Mouse (Mus musculus) hindbrain, postnatal 0 days (tissue): ENCODE results near the gene Rps7. TPM values are rescaled to one million over a fixed set of nuclear protein-coding genes. Genes with fewer than 3 reads are reported as not detected.

Source experiments
- ATAC-seq: fragments of 200-750 bp; cut with Nextera tagmentation; 2 replicates; pipeline ENCODE4 v1.8.0; 2017; ENCODE audit warnings: mild to moderate bottlenecking, moderate TSS enrichment, moderate library complexity
- DNase-seq: peaks from one replicate; pipeline ENCODE4 v3.0.0-alpha.2; 2015; ENCODE audit warnings: low spot score
- H3K27ac ChIP-seq: fragments of 300-500 bp; sonication (generic); 2 replicates; pipeline ENCODE4 v1.5.1; 2014; ENCODE audit warnings: mild to moderate bottlenecking
- H3K27me3 ChIP-seq: fragments of 300-500 bp; sonication (generic); 2 replicates; pipeline ENCODE4 v1.6.1; 2014; ENCODE audit warnings: low read length, mixed read lengths; ENCODE audit not compliant: insufficient read depth
- H3K36me3 ChIP-seq: fragments of 300-500 bp; sonication (generic); 2 replicates; pipeline ENCODE4 v1.6.1; 2014; ENCODE audit warnings: low read length, mixed read lengths; ENCODE audit not compliant: insufficient read depth
- H3K4me1 ChIP-seq: fragments of 300-500 bp; sonication (generic); 2 replicates; pipeline ENCODE4 v1.6.1; 2014; ENCODE audit warnings: antibody characterized with exemption, low read length, mixed read lengths; ENCODE audit not compliant: insufficient read depth
- H3K4me2 ChIP-seq: fragments of 300-500 bp; sonication (generic); 2 replicates; pipeline ENCODE4 v1.6.1; 2014; ENCODE audit warnings: low read depth, mild to moderate bottlenecking, low read length, moderate library complexity, mixed read lengths
- H3K4me3 ChIP-seq: fragments of 300-500 bp; sonication (generic); 2 replicates; pipeline ENCODE4 v1.5.1; 2014; ENCODE audit warnings: low read length
- H3K9ac ChIP-seq: fragments of 300-500 bp; sonication (generic); replicated peaks from 2 replicates; pipeline ENCODE4 v1.6.1; 2014; ENCODE audit warnings: mild to moderate bottlenecking, low read length, moderate library complexity, mixed read lengths
- H3K9me3 ChIP-seq: fragments of 300-500 bp; sonication (generic); 2 replicates; pipeline ENCODE4 v1.6.1; 2016; ENCODE audit warnings: low read length, mixed read lengths
- CTCF ChIP-seq: IDR thresholded peaks from 2 replicates; pipeline ENCODE4 v1.5.1; 2016; ENCODE audit warnings: antibody characterized with exemption, control low read depth, low read depth
- WGBS: fragments of 180-500 bp; shearing (Covaris S2); extraction: QIAGEN DNeasy Blood & Tissue Kit; methylation state at CpG from one replicate; pipeline ENCODE4 v1.1.7; 2014; 5-methylcytosine and 5-hydroxymethylcytosine counted together
- polyA plus RNA-seq: library from polyadenylated mRNA; unstranded; fragments of >200 nt; fragmentation: Nextera tagmentation; extraction: Ambion mirVana; gene quantifications from 2 replicates; pipeline ENCODE4 v1.2.1, GENCODE M21; 2015
- total RNA-seq: library from RNA; depleted of rRNA; stranded (reverse); fragments of >200 nt; gene quantifications from 2 replicates; pipeline ENCODE4 v1.2.3, GENCODE M21; 2014

Gene Rps7
- total and polyA plus RNA-seq, 2 experiments from 2014 or later, result 533 to 609 TPM

DNA sequence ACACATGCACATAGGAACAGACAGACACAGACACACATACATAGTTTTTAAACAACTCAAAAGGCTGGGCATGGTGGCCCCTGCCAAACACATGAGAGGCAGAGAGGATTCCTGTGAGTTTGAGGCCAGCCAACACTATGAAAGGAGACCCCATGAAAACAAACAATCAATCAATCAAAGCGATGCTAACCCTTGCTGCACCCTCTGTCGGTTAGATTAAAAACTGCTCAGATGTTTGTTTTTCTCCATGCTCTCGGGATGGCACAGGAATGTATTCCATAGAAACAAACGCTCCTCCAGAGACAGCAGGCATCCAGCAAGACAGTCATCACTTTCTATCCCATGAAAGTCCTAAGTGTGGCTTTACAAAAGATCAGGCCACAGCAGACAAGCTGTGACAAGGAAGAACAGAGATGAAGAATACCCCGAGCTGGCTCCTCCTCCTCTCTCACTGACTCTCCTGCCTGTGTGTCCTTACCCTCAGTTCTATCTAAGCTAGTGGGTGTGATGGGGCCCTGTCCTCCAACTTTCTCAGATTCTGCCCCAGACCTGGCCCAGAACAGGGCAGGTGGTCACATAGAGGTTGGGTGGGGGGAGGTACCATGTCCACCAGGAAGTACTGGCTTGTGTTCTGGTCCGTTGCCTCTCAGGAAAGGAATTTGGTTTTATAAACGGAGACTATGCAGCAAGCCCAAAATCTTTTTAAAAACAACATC lies 14.1 kb downstream of the Rps7 start:
- TF ChIP-seq CTCF, result peak; percentile 53
- no peak overlapping the region for H3K27ac ChIP-seq
- H3K4me1 ChIP-seq, result no peaks in the 10 kb centered on the region
- no peak for ATAC-seq
- H3K36me3 ChIP-seq, result no peaks in the 10 kb centered on the region
- no peak overlapping the region for H3K4me2 ChIP-seq
- H3K27me3 ChIP-seq, result no peaks in the 10 kb centered on the region
- no peak overlapping the region for H3K9ac ChIP-seq
- no peaks in the 10 kb centered on the region for H3K9me3 ChIP-seq
- WGBS, result 17% methylated on average over 7 of the region's 7 CpGs
- no peak for DNase-seq
- no peak overlapping the region for H3K4me3 ChIP-seq

DNA sequence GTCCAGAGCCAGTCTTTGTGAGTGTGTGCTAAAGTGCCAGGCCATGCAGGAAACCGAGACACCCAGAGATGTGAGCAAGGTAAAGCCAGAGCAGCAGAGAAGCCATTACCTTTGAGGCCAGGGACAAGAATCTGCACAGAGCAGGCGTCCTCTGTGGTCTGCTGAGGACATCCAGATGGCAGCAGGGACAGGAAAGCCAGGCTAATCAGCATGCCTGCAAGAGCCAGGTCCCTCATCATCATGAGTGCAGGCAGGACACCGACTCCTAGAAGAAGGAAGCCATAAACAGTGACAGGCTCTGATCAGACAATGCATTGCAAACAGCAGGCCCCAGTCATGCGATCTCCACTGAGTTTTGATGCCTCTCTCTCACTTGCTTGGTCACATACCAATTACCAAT lies 18.5 kb downstream of the Rps7 start:
- ATAC-seq (no peak), DNase-seq (no peak)
- Histone ChIP-seq H3K36me3 (no peaks in the 10 kb centered on the region), H3K9ac (no peak overlapping the region), H3K27ac (no peak overlapping the region), H3K4me2 (no peak overlapping the region), H3K27me3 (no peaks in the 10 kb centered on the region), H3K4me3 (no peak overlapping the region), H3K9me3 (no peaks in the 10 kb centered on the region), H3K4me1 (no peaks in the 10 kb centered on the region)
- 66% methylated on average over 4 of the region's 4 CpGs for WGBS
- no peak for TF ChIP-seq CTCF

DNA sequence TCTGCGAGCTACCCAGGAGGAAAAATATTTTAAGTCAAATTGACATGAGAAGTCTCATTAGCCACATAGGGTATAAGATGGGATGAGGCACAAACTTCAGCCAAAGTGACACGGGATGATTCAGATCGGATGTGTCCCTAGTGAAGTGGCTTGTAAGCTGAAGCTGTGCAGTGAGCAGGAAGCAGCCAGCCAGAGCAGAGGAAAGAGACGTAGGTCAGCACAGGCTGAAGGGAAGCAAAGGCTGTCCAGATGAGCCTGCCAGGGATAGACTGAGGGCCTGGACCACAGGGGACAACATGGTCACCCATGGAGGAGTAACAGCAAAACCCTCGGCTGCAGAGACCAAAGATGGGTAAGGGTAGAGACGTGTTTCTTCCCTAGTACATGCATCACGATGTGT lies 21.4 kb downstream of the Rps7 start:
- Histone ChIP-seq H3K36me3 (no peaks in the 10 kb centered on the region), H3K27ac (peak overlapping the region; percentile 51; the same call in 1 of the 2 replicates), H3K4me3 (no peak overlapping the region), H3K4me2 (no peak overlapping the region), H3K9ac (no peak overlapping the region), H3K9me3 (no peaks in the 10 kb centered on the region), H3K4me1 (no peaks in the 10 kb centered on the region), H3K27me3 (no peaks in the 10 kb centered on the region)
- no peak for DNase-seq
- ATAC-seq, result peak; percentile 58; the same call in 1 of the 2 replicates
- WGBS, result 50% methylated on average over 7 of the region's 7 CpGs
- TF ChIP-seq CTCF, result no peak

DNA sequence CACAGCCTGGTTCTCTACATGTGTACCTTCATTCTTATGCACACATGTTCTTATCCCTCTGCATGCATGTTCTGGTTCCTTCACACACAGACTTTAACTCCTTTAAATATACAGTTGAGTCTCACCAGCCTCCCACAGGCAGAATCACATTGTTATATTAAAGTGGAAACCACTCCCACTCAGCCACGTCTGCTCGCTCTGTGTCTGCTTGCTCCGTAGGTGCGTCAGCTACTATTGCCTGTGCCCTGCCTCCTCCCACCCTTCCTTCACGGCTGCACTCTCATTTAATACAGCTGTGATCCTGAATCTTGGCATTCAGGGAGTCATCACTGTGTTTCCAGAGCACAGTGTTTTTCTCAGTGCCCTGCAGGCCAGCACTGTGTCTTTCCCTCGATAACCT lies 23.4 kb downstream of the Rps7 start:
- no peak for ATAC-seq

DNA sequence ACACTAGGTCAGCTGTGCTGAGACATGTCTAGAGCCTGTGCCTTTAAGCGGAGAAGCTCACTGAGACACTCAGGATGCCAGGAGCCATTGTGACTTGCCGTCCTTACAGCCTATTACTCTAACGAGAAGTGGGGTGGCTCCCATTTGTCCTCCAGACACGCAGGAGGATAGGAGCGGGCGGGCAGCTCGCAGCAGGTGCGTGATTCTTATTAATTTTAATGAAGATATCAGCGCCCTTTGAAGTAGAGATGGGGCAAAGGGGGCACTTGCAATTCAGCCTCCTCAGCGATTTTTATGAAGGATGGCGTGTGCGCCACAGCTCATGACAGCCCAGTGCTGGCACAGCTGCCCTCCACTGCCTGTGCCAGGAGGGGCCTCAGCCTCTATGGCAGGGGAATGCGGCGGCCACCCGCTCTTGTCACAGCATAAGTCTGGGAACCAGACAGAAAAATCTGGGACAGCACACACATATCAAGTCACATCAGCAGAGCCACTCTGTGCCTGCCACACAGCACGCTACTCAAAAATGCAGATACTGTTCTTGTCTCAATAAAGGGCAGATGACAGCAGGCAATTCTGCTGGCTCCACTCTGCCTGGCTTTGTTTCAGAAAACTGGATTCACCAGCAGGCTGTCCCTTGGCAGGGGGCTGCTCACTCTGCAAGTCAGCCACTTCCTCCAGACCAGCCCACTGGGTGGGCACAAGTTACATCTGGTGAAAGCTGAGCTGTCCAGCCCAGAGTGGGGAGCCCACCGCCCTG lies 28.0 kb downstream of the Rps7 start:
- no peak; the same call in 1 of the 2 replicates for TF ChIP-seq CTCF
- Histone ChIP-seq H3K4me3 (peak overlapping the region; percentile 21; the same call in 1 of the 2 replicates), H3K4me1 (peaks cover 12% of the 10 kb centered on the region; the same call in 1 of the 2 replicates), H3K27me3 (no peaks in the 10 kb centered on the region), H3K36me3 (no peaks in the 10 kb centered on the region), H3K27ac (peak overlapping the region; percentile 82), H3K9ac (peak overlapping the region; percentile 49), H3K4me2 (peak overlapping the region; percentile 54), H3K9me3 (no peaks in the 10 kb centered on the region)
- peak; percentile 92 for ATAC-seq
- WGBS, result 13% methylated on average over 17 of the region's 17 CpGs
- DNase-seq, result peak; percentile 86

More for the DNA sequence above, 23.4 kb downstream of the Rps7 start:
- Histone ChIP-seq H3K36me3 (no peaks in the 10 kb centered on the region), H3K9me3 (no peaks in the 10 kb centered on the region), H3K4me3 (no peak overlapping the region), H3K27ac (no peak overlapping the region), H3K9ac (no peak overlapping the region), H3K4me2 (no peak overlapping the region), H3K27me3 (no peaks in the 10 kb centered on the region), H3K4me1 (peaks cover 11% of the 10 kb centered on the region; the same call in 1 of the 2 replicates)
- TF ChIP-seq CTCF, result no peak
- no peak for DNase-seq
- 53% methylated on average over 6 of the region's 6 CpGs for WGBS

DNA sequence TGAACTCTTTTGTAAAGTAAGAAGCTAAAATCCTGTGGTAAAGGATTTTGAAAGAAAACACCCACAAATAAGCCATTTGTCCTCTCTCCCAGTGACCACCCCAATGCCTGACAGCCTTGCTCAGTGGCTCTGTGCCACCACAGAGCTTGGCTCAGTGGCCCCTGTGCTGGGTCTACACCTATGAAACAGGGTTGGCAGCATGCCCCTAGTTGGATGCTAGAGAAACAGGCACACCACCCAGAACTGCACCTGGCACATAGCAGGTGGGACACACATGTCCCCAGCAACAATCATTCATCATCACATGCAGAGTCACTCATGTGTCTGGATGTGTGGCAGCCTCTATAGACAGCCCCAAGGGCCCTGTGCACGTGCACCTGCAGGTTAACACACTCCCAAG lies 32.3 kb downstream of the Rps7 start:
- WGBS, result 32% methylated on average over 1 of the region's 1 CpGs
- Histone ChIP-seq H3K27ac (no peak overlapping the region), H3K4me1 (peaks cover 15% of the 10 kb centered on the region; the same call in 1 of the 2 replicates), H3K9ac (no peak overlapping the region), H3K27me3 (no peaks in the 10 kb centered on the region), H3K9me3 (no peaks in the 10 kb centered on the region), H3K4me2 (no peak overlapping the region), H3K4me3 (no peak overlapping the region), H3K36me3 (no peaks in the 10 kb centered on the region)
- DNase-seq, result peak; percentile 53
- no peak for ATAC-seq
- TF ChIP-seq CTCF, result no peak

DNA sequence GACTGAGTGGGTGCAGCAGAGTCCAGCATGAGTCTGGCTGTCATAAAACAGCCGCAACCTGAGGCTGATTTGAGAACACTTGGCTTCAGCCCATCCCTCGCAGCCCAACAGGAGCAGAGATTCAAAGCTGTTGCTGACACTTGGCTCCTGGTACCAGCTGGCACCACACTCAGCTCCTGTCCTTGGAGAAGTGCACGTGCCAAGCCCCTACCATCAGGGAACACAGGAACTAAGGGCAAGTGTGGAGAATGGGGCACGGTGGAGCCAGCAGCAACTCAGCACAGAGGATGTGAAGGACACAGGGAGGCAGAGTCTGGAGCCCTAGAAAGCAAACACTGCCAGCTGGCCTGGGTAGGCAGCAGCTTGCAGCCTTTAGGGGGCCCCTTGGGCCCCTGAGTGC lies 33.5 kb downstream of the Rps7 start:
- H3K9ac ChIP-seq, result no peak overlapping the region
- no peaks in the 10 kb centered on the region for H3K36me3 ChIP-seq
- no peak for TF ChIP-seq CTCF
- 16% methylated on average over 4 of the region's 4 CpGs for WGBS
- DNase-seq, result peak; percentile 88
- ATAC-seq, result peak; percentile 89
- H3K4me3 ChIP-seq, result no peak overlapping the region
- H3K4me1 ChIP-seq, result 0 out of 2 replicates have a peak, but pooled peaks cover 6% of the 10 kb centered on the region
- no peaks in the 10 kb centered on the region for H3K9me3 ChIP-seq
- H3K27me3 ChIP-seq, result no peaks in the 10 kb centered on the region
- H3K4me2 ChIP-seq, result no peak overlapping the region
- H3K27ac ChIP-seq, result peak overlapping the region; percentile 27; the same call in 1 of the 2 replicates
